Mouse (Mus musculus): ENCODE measurements around the gene Scd1. TPM values are rescaled to one million over a fixed set of nuclear protein-coding genes. Genes with fewer than 3 reads are reported as not detected.

The Scd1 gene
- polyA plus RNA-seq, 1 experiment, result 4,693 TPM

DNA sequence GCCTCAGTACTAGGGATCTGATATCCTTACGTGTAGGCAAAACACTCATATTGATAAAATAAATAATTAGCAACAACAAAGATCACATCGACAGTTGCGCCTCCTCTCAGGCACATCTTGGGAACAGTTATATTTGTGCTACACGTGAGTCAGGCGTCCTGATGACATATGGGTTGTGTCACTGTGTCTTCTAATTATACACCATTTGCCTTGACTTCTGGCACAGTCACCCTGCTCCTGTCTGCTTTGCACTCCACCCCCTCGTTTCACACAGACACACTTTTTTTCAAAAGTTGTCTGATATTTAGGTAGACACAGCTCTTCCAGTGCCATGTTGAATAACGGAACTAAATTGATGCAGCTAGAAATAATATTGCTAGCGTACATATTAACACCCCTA is 43.6 kb downstream of the Scd1 start:
- no peak for DNase-seq (ENCODE audit: low read depth)

DNA sequence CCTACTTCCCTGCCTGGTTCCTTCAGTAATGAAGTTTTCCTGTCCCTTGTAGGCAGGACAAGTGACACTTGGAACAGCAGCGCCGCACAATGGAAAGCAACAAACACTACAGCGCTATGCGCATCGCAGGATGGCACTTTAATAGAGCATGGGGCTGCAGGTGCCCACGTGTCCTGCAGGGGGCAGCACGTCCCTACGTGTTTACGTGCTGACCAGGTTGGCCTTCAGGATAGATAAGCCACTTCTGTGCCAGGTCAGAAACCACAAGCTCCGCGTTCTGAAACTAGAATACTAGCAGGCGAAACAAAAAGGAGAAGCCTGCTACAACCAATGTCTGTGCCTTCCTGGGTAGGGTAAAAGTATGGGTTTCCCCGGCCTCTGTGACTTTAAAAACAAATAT is 44.1 kb downstream of the Scd1 start:
- DNase-seq (ENCODE audit: low read depth), result no peak

DNA sequence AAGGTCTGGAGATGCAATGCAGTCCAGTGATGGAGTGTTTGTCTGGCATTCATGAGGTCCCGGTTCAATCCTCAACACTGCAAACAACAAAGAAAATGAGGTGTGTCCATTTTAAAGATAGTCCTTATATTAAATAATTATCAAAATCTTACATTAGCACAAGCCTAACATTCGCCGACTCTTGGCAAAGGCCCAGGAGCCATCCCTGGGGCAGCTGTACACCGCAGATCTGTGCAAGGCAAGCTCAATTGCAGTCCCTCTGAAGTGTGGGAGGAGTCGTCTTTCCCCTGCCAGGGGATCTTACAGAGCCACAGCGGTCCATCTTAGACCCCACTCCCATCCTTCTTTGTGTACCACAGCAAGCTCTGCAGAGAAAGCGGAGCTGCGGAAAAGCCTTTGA is 49.0 kb downstream of the Scd1 start:
- DNase-seq (ENCODE audit: low read depth), result no peak

DNA sequence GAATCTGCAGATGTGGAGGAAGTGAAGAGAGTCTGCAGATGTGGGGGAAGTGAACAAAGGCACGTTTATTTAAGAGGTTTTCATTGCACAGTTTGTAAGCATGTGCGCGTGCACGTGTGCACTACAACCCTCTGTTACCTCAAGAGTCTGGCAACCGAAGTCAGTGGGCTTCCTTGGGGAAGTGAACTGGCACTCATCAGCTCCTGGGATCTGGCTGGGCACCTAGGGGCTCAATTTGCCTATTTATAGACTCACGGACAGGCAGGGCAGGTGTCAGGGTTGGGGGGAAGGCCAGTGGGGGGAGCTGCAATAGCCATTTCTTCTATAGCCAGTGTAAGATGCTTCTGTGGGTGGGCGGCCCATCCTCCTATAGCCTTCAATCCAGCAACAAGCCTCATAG is 55.9 kb downstream of the Scd1 start:
- DNase-seq (ENCODE audit: low read depth), result no peak

DNA sequence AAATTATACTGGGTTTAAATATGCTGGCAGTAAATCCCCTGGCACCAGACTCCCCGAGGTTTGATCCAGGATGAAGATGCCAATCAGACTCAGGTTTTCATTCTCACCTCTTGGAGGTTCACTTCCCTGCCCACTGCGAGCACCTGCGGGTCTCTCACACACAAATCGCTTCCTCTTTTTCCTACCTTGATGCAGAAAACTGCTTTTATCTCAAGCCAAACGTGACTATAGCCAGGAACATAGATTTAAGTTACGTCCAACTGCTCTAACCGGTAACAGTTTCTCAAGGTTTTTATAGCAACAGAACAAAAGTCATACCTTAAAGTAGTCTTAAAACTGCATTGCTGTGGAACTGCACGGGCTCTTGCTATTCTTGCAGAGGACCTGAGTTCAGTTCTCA is 58.0 kb downstream of the Scd1 start:
- DNase-seq (ENCODE audit: low read depth), result no peak

Other genes starting within 250 kb of the Scd1 start
- gene Pkd2l1, start 215.4 kb downstream of the Scd1 start, polyA plus RNA-seq (2012; rRNA removed), result 0.84 and 1.1 TPM in 2 replicates
- gene Scd3, start 204.6 kb downstream of the Scd1 start, polyA plus RNA-seq (2012; rRNA removed), result 6.0 and 11.4 TPM in 2 replicates
- 426 and 494 TPM in 2 replicates for gene Scd2, start 114.2 kb downstream of the Scd1 start, polyA plus RNA-seq (2012; rRNA removed)
- 0.52 and 0.73 TPM in 2 replicates for gene Scd4, start 74.8 kb downstream of the Scd1 start, polyA plus RNA-seq (2012; rRNA removed)
- 0.05 and 0.22 TPM in 2 replicates for gene Wnt8b, start 85.6 kb upstream of the Scd1 start, polyA plus RNA-seq (2012; rRNA removed)
- 8.7 and 9.2 TPM in 2 replicates for gene Sec31b, start 138.0 kb upstream of the Scd1 start, polyA plus RNA-seq (2012; rRNA removed)
- gene Gm20538, start 145.0 kb upstream of the Scd1 start, polyA plus RNA-seq (2012; rRNA removed), result not detected in 2 replicates
- 745 and 800 TPM in 2 replicates for gene Ndufb8, start 147.6 kb upstream of the Scd1 start, polyA plus RNA-seq (2012; rRNA removed)
- gene Hif1an, start 155.0 kb upstream of the Scd1 start, polyA plus RNA-seq (2012; rRNA removed), result 18.3 and 18.7 TPM in 2 replicates

Measured in gonadal fat pad, adult 2 months (tissue).